Mouse (Mus musculus) hindbrain, postnatal 0 days (tissue): Measurements from ENCODE around the gene Gria2. TPM values are rescaled to one million over a fixed set of nuclear protein-coding genes. Genes with fewer than 3 reads are reported as not detected.

ENCODE experiments used
- ATAC-seq: fragments of 200-750 bp; cut with Nextera tagmentation; 2 replicates; pipeline ENCODE4 v1.8.0; 2017; ENCODE audit warnings: mild to moderate bottlenecking, moderate TSS enrichment, moderate library complexity
- DNase-seq: peaks from one replicate; pipeline ENCODE4 v3.0.0-alpha.2; 2015; ENCODE audit warnings: low spot score
- H3K27ac ChIP-seq: fragments of 300-500 bp; sonication (generic); 2 replicates; pipeline ENCODE4 v1.5.1; 2014; ENCODE audit warnings: mild to moderate bottlenecking
- H3K27me3 ChIP-seq: fragments of 300-500 bp; sonication (generic); 2 replicates; pipeline ENCODE4 v1.6.1; 2014; ENCODE audit warnings: low read length, mixed read lengths; ENCODE audit not compliant: insufficient read depth
- H3K36me3 ChIP-seq: fragments of 300-500 bp; sonication (generic); 2 replicates; pipeline ENCODE4 v1.6.1; 2014; ENCODE audit warnings: low read length, mixed read lengths; ENCODE audit not compliant: insufficient read depth
- H3K4me1 ChIP-seq: fragments of 300-500 bp; sonication (generic); 2 replicates; pipeline ENCODE4 v1.6.1; 2014; ENCODE audit warnings: antibody characterized with exemption, low read length, mixed read lengths; ENCODE audit not compliant: insufficient read depth
- H3K4me2 ChIP-seq: fragments of 300-500 bp; sonication (generic); 2 replicates; pipeline ENCODE4 v1.6.1; 2014; ENCODE audit warnings: low read depth, mild to moderate bottlenecking, low read length, moderate library complexity, mixed read lengths
- H3K4me3 ChIP-seq: fragments of 300-500 bp; sonication (generic); 2 replicates; pipeline ENCODE4 v1.5.1; 2014; ENCODE audit warnings: low read length
- H3K9ac ChIP-seq: fragments of 300-500 bp; sonication (generic); replicated peaks from 2 replicates; pipeline ENCODE4 v1.6.1; 2014; ENCODE audit warnings: mild to moderate bottlenecking, low read length, moderate library complexity, mixed read lengths
- H3K9me3 ChIP-seq: fragments of 300-500 bp; sonication (generic); 2 replicates; pipeline ENCODE4 v1.6.1; 2016; ENCODE audit warnings: low read length, mixed read lengths
- CTCF ChIP-seq: IDR thresholded peaks from 2 replicates; pipeline ENCODE4 v1.5.1; 2016; ENCODE audit warnings: antibody characterized with exemption, control low read depth, low read depth
- WGBS: fragments of 180-500 bp; shearing (Covaris S2); extraction: QIAGEN DNeasy Blood & Tissue Kit; methylation state at CpG from one replicate; pipeline ENCODE4 v1.1.7; 2014; 5-methylcytosine and 5-hydroxymethylcytosine counted together
- polyA plus RNA-seq: library from polyadenylated mRNA; unstranded; fragments of >200 nt; fragmentation: Nextera tagmentation; extraction: Ambion mirVana; gene quantifications from 2 replicates; pipeline ENCODE4 v1.2.1, GENCODE M21; 2015
- total RNA-seq: library from RNA; depleted of rRNA; stranded (reverse); fragments of >200 nt; gene quantifications from 2 replicates; pipeline ENCODE4 v1.2.3, GENCODE M21; 2014

Gria2 gene
- total and polyA plus RNA-seq, 2 experiments from 2014 or later: 132 to 149 TPM

DNA sequence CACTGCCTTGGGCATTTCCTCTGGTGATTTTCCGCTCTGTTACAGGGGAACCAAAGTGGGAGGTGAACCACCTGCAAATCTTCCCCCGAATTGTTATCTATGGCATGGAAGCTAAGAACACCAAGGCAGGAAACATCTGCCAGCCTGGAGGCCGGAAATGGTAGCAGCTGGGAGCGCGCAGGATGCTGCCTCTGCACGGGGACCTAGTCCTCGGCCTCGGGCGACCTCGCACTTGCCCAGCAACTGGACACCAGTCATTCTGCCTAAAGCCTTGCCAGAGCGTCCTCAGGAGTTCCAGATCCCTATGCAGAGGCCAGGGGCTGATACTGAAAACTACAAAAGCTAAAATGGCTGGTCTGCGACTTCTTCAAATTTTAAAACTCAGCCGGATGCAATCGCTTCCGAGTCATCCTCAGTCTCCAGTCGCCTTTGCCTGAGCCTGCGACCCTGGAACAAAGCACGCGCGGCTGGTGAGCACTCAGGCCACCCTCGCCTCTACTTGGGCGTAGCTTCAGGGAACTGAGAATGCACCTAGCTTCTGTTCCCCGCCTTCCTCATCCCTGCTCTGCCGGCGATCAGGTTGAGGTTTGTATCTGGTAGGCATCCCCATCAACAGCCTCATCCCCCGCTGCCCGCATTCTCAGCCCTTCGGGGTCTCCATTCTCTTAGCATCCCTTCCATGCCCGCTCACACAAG is 2.2 kb downstream of the Gria2 start:
- peak overlapping the region; percentile 95 for H3K27ac ChIP-seq
- peaks cover 8% of the 10 kb centered on the region; the same call in 1 of the 2 replicates for H3K4me1 ChIP-seq
- peak; percentile 12; the same call in 1 of the 2 replicates for TF ChIP-seq CTCF
- 1% methylated on average over 29 of the region's 29 CpGs for WGBS
- peak overlapping the region; percentile 69 for H3K4me2 ChIP-seq
- no peaks in the 10 kb centered on the region for H3K36me3 ChIP-seq
- H3K9ac ChIP-seq: peak overlapping the region; percentile 73
- peak; percentile 15 for ATAC-seq
- H3K9me3 ChIP-seq: no peaks in the 10 kb centered on the region
- no peaks in the 10 kb centered on the region for H3K27me3 ChIP-seq
- peak; percentile 62 for DNase-seq
- peak overlapping the region; percentile 65 for H3K4me3 ChIP-seq

GRCm38 (mm10) chr3:80797935-80798334 is 4.7 kb downstream of the Gria2 start:
- H3K4me2 ChIP-seq: peak overlapping the region; percentile 69
- WGBS: 56% methylated on average over 1 of the region's 1 CpGs
- 0 out of 2 replicates have a peak overlapping the region, but pooled peaks have one; percentile 13 for H3K9ac ChIP-seq
- peak overlapping the region; percentile 65 for H3K4me3 ChIP-seq
- ATAC-seq (no peak), DNase-seq (no peak)
- no peak overlapping the region for H3K27ac ChIP-seq
- peaks cover 8% of the 10 kb centered on the region; the same call in 1 of the 2 replicates for H3K4me1 ChIP-seq
- TF ChIP-seq CTCF: no peak
- H3K36me3 ChIP-seq: no peaks in the 10 kb centered on the region
- H3K9me3 ChIP-seq: no peaks in the 10 kb centered on the region
- H3K27me3 ChIP-seq: no peaks in the 10 kb centered on the region

- Histone ChIP-seq H3K27me3 (no peaks in the 10 kb centered on the region), H3K4me3 (no peak overlapping the region), H3K4me1 (peaks cover 8% of the 10 kb centered on the region; the same call in 1 of the 2 replicates), H3K9me3 (no peaks in the 10 kb centered on the region), H3K9ac (no peak overlapping the region), H3K36me3 (no peaks in the 10 kb centered on the region), H3K4me2 (no peak overlapping the region), H3K27ac (no peak overlapping the region)
- DNase-seq (peak; percentile 26), ATAC-seq (no peak)
- TF ChIP-seq CTCF: peak; percentile 21; the same call in 1 of the 2 replicates
Measured at GRCm38 (mm10) chr3:80796764-80797163, 5.9 kb downstream of the Gria2 start.

DNA sequence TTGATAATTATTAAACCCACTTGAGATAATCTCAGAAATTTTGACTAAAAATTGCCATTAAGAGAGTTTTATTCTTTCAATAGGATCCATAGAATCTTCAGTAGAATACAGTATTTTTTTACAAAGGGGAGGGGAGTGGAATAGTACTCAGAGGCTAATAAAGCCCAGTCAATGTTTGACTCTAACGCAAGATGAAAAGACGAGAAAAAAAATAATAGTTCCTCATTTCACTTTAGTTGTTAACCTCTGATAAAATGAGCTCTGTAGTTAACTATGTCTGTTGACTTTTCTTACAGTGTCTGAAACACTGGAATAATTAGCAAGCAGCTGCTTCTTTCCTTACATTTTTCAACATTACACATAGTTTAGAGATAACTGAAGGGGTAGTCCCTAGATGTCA is 7.4 kb downstream of the Gria2 start:
- H3K36me3 ChIP-seq: no peaks in the 10 kb centered on the region
- no peak overlapping the region for H3K4me3 ChIP-seq
- H3K9ac ChIP-seq: no peak overlapping the region
- ATAC-seq (no peak), DNase-seq (no peak)
- H3K27ac ChIP-seq: no peak overlapping the region
- TF ChIP-seq CTCF: no peak
- WGBS: 87% methylated on average over 2 of the region's 2 CpGs
- H3K4me2 ChIP-seq: no peak overlapping the region
- H3K9me3 ChIP-seq: no peaks in the 10 kb centered on the region
- peaks cover 8% of the 10 kb centered on the region; the same call in 1 of the 2 replicates for H3K4me1 ChIP-seq
- H3K27me3 ChIP-seq: no peaks in the 10 kb centered on the region

DNA sequence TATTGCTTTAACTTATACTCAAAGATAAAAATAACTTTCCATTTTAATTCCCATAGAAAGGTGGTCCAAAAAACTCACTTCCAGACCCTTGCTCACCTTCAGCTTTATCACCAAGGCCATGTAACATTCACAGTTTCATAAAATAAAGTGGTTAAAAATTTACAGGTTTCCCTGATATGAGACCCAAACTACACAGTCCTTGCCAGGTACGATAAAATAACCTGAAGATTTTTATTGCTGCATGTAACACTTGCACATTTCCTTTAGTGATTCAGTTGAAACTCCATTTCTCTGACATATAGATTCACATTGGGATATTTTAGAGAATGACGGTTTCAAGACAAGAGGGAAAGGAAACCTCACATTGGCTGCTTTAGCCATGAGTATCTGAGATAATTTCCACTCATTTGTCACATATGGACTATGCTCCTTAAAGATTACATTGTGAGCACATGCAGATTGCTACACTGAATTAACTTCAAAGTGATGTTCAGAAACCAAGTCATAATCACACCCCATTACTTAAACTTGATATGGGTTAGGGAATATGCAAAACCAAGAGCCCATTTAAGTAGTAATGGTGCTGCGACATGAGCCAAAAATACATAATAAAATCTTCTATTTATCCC is 15.4 kb downstream of the Gria2 start:
- DNase-seq: no peak
- H3K4me1 ChIP-seq: no peaks in the 10 kb centered on the region
- no peaks in the 10 kb centered on the region for H3K9me3 ChIP-seq
- no peak overlapping the region for H3K4me3 ChIP-seq
- H3K36me3 ChIP-seq: no peaks in the 10 kb centered on the region
- no peak overlapping the region for H3K4me2 ChIP-seq
- no peak for TF ChIP-seq CTCF
- ATAC-seq: no peak
- H3K27me3 ChIP-seq: no peaks in the 10 kb centered on the region
- H3K27ac ChIP-seq: no peak overlapping the region
- no peak overlapping the region for H3K9ac ChIP-seq
- WGBS: 87% methylated on average over 3 of the region's 3 CpGs

DNA sequence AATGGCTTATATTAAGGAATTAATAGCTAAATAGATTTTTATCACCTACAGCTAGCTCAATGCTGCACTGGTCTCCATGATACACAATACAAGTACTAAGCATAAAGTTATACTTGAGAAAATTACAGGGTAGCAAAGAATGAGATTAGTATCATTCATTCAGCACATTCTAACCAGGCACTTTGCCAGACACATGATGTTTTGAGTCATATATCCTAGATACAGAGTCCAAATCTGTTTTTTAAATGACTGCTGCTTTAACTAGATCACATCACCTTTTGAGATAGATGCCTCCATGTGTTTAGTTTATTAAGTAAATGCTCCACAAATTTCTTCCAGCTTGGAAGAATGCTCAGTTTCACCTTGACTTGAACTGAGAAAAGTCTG is 21.5 kb downstream of the Gria2 start:
- no peak overlapping the region for H3K4me3 ChIP-seq
- DNase-seq (no peak), ATAC-seq (no peak)
- H3K9me3 ChIP-seq: no peaks in the 10 kb centered on the region
- no peaks in the 10 kb centered on the region for H3K4me1 ChIP-seq
- no peaks in the 10 kb centered on the region for H3K36me3 ChIP-seq
- no peak overlapping the region for H3K9ac ChIP-seq
- no peak overlapping the region for H3K4me2 ChIP-seq
- no peak for TF ChIP-seq CTCF
- H3K27ac ChIP-seq: no peak overlapping the region
- no peaks in the 10 kb centered on the region for H3K27me3 ChIP-seq
